Mouse (Mus musculus) heart, postnatal 0 days (tissue): ENCODE measurements around the gene Gm14443.
"Not testable (repeated sequence)": the region's sequence is repeated elsewhere in the genome, so short reads cannot be mapped to it uniquely, and the experiment has no call there.

Experiments used
- CTCF ChIP-seq: IDR thresholded peaks from 2 replicates; pipeline ENCODE4 v1.5.1; 2016; ENCODE audit warnings: antibody characterized with exemption, control low read depth, low read depth
- EP300 ChIP-seq: IDR thresholded peaks from 2 replicates; pipeline ENCODE4 v1.6.1; 2016; ENCODE audit warnings: antibody characterized with exemption, low read depth

DNA sequence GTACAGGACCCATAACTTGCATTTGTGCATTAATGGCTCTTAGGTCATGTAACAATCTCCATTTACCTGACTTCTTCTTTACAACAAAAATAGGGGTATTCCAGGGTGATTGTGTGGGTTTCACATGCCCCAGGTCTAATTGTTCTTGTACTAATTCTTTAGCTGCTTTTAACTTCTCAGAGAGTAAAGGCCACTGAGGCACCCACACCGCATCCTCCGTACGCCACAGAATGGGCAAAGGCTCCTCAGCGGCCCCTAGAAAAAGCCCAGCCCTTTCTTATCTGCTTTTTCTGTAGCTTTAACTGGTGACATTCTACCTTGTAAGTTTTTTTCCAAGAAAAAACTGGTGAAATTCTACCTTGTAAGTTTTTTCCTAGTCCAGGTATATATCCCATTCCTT lies 14.2 kb downstream of the Gm14443 start:
- TF ChIP-seq CTCF, EP300: not testable (repeated sequence)
